Mouse (Mus musculus): ENCODE measurements around the gene Mfsd13b.

- no peak for TF ChIP-seq CTCF (IDR thresholded peaks at IDR 0.05; ENCODE audit: low read depth)
- no peak for TF ChIP-seq EP300 (IDR thresholded peaks at IDR 0.05; ENCODE audit: low read depth)
Measured at GRCm38 (mm10) chr7:120974001-120974400, 8.3 kb upstream of the Mfsd13b start.

Data from liver, postnatal 0 days (tissue).